Mouse (Mus musculus) liver, embryonic 15.5 days (tissue): ENCODE measurements around the gene Ndufb6. TPM values are rescaled to one million over a fixed set of nuclear protein-coding genes. Genes with fewer than 3 reads are reported as not detected.

Experiments used
- ATAC-seq: fragments of 200-750 bp; cut with Nextera tagmentation; 2 replicates; pipeline ENCODE4 v1.8.0; 2017; ENCODE audit warnings: moderate number of reproducible peaks, mild to moderate bottlenecking, moderate library complexity; ENCODE audit not compliant: insufficient read depth
- H3K27ac ChIP-seq: fragments of 300-500 bp; sonication (generic); replicated peaks from 2 replicates; pipeline ENCODE4 v1.5.1; 2015; ENCODE audit warnings: mild to moderate bottlenecking, inconsistent platforms
- H3K27me3 ChIP-seq: fragments of 300-500 bp; sonication (generic); 2 replicates; pipeline ENCODE4 v1.6.1; 2015; ENCODE audit warnings: mild to moderate bottlenecking, inconsistent platforms
- H3K36me3 ChIP-seq: fragments of 300-500 bp; sonication (generic); replicated peaks from 2 replicates; pipeline ENCODE4 v1.6.1; 2015; ENCODE audit warnings: moderate library complexity, mild to moderate bottlenecking, inconsistent platforms
- H3K4me1 ChIP-seq: fragments of 300-500 bp; sonication (generic); replicated peaks from 2 replicates; pipeline ENCODE4 v1.6.1; 2015; ENCODE audit warnings: inconsistent platforms
- H3K4me2 ChIP-seq: fragments of 300-500 bp; sonication (generic); 2 replicates; pipeline ENCODE4 v1.6.1; 2015; ENCODE audit warnings: moderate library complexity, mild to moderate bottlenecking, inconsistent platforms
- H3K4me3 ChIP-seq: fragments of 300-500 bp; sonication (generic); replicated peaks from 2 replicates; pipeline ENCODE4 v1.5.1; 2015; ENCODE audit warnings: mild to moderate bottlenecking, inconsistent platforms
- H3K9ac ChIP-seq: fragments of 300-500 bp; sonication (generic); 2 replicates; pipeline ENCODE4 v1.6.1; 2015; ENCODE audit warnings: moderate library complexity, mild to moderate bottlenecking, inconsistent platforms
- H3K9me3 ChIP-seq: fragments of 300-500 bp; sonication (generic); replicated peaks from 2 replicates; pipeline ENCODE4 v1.6.1; 2016; ENCODE audit warnings: inconsistent platforms
- WGBS: fragments of 180-500 bp; shearing (Covaris S2); methylation state at CpG from one replicate; pipeline ENCODE4 v1.1.7; 2015; ENCODE audit warnings: mixed read lengths; ENCODE audit not compliant: insufficient replicate concordance; 5-methylcytosine and 5-hydroxymethylcytosine counted together
- polyA plus RNA-seq: library from polyadenylated mRNA; unstranded; fragments of >200 nt; fragmentation: Nextera tagmentation; extraction: Ambion mirVana; gene quantifications from 2 replicates; pipeline ENCODE4 v1.2.1, GENCODE M21; 2015

Gene Ndufb6
- polyA plus RNA-seq, 1 experiment from 2014 or later, result 155 TPM

- no peak for ATAC-seq
- Histone ChIP-seq H3K27ac (no peak overlapping the region), H3K4me3 (no peak overlapping the region), H3K4me2 (no peak overlapping the region), H3K9ac (no peak overlapping the region), H3K4me1 (no peaks in the 10 kb centered on the region), H3K27me3 (no peaks in the 10 kb centered on the region), H3K9me3 (no peaks in the 10 kb centered on the region), H3K36me3 (no peaks in the 10 kb centered on the region)
- 56% methylated on average over 7 of the region's 7 CpGs for WGBS
Measured at GRCm38 (mm10) chr4:40233062-40233664, 46.1 kb downstream of the Ndufb6 start.

DNA sequence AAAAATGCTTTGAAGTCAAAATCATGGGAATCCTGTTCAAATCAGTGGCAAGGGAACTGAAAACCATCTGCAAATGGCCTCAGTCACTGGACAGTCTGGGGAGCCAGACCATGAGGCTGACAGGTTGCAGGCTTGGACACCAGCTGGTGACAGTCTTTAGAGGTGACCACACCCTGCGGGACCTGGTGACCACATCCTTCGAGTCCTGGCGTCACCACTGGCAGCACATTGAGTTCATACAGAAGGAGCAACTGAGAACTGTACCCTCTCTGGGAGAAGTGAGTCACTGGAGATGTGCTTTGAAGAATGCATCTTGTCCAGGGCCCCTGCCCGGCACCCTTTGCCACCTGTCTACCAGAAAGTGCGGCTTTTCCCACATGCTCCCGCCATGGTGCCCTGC lies 49.5 kb downstream of the Ndufb6 start:
- Histone ChIP-seq H3K4me1 (no peaks in the 10 kb centered on the region), H3K36me3 (0 out of 2 replicates have a peak, but pooled peaks cover 3% of the 10 kb centered on the region), H3K27ac (no peak overlapping the region), H3K9me3 (no peaks in the 10 kb centered on the region), H3K9ac (no peak overlapping the region), H3K4me3 (no peak overlapping the region), H3K27me3 (no peaks in the 10 kb centered on the region), H3K4me2 (no peak overlapping the region)
- 80% methylated on average over 6 of the region's 6 CpGs for WGBS
- no peak for ATAC-seq

GRCm38 (mm10) chr4:40227886-40228285 lies 51.3 kb downstream of the Ndufb6 start:
- ATAC-seq, result no peak
- 75% methylated on average over 7 of the region's 7 CpGs for WGBS
- no peaks in the 10 kb centered on the region for H3K9me3 ChIP-seq
- H3K4me3 ChIP-seq, result no peak overlapping the region
- H3K36me3 ChIP-seq, result 0 out of 2 replicates have a peak, but pooled peaks cover 6% of the 10 kb centered on the region
- H3K4me2 ChIP-seq, result no peak overlapping the region
- no peaks in the 10 kb centered on the region for H3K4me1 ChIP-seq
- H3K9ac ChIP-seq, result no peak overlapping the region
- H3K27me3 ChIP-seq, result no peaks in the 10 kb centered on the region
- H3K27ac ChIP-seq, result no peak overlapping the region

GRCm38 (mm10) chr4:40227131-40227530 lies 52.1 kb downstream of the Ndufb6 start:
- 75% methylated on average over 11 of the region's 11 CpGs for WGBS
- Histone ChIP-seq H3K4me1 (no peaks in the 10 kb centered on the region), H3K27me3 (no peaks in the 10 kb centered on the region), H3K4me3 (no peak overlapping the region), H3K4me2 (no peak overlapping the region), H3K27ac (no peak overlapping the region), H3K9me3 (no peaks in the 10 kb centered on the region), H3K36me3 (0 out of 2 replicates have a peak, but pooled peaks cover 7% of the 10 kb centered on the region), H3K9ac (no peak overlapping the region)
- ATAC-seq, result no peak

GRCm38 (mm10) chr4:40226095-40226494 lies 53.1 kb downstream of the Ndufb6 start:
- no peak overlapping the region for H3K4me2 ChIP-seq
- 66% methylated on average over 5 of the region's 5 CpGs for WGBS
- H3K4me3 ChIP-seq, result no peak overlapping the region
- no peaks in the 10 kb centered on the region for H3K4me1 ChIP-seq
- no peak for ATAC-seq
- H3K36me3 ChIP-seq, result 0 out of 2 replicates have a peak, but pooled peaks cover 7% of the 10 kb centered on the region
- no peak overlapping the region for H3K9ac ChIP-seq
- H3K27me3 ChIP-seq, result no peaks in the 10 kb centered on the region
- no peak overlapping the region for H3K27ac ChIP-seq
- no peaks in the 10 kb centered on the region for H3K9me3 ChIP-seq

DNA sequence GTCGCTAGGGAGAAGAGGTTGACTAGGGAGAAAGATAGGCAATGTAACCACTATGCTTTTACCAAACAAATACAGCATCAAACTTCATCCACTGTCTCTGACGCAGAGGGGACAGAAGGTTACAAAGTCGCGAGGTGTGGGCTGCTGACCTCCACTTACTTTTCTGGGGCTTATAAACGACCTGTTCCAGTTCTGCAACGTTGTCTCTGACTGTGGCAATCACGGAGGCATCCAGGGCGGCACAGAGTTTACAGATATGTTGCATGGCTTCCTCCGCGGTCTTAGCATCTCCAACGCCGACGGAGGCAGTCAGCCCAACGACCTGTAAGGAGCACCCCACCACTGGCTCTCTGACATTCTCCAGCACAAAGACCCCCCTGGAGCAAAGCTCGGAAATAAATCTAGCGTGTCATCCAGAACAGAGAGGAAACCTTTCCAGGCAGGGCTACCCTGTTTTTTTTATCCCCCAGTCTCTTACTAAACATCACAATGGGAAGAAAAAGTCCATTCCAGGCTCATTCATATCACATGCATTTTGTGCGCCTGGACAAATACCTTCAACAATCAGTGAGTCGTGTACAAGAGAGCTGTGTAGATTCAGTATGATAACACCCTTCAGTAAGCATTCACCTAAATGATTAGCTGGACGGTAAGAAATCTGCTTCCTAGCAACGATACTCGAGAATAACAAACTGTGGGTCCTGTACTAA lies 57.2 kb downstream of the Ndufb6 start:
- Histone ChIP-seq H3K27me3 (no peaks in the 10 kb centered on the region), H3K36me3 (peaks cover 8% of the 10 kb centered on the region; the same call in 1 of the 2 replicates), H3K4me2 (no peak overlapping the region), H3K27ac (no peak overlapping the region), H3K9me3 (no peaks in the 10 kb centered on the region), H3K9ac (no peak overlapping the region), H3K4me1 (no peaks in the 10 kb centered on the region), H3K4me3 (no peak overlapping the region)
- 54% methylated on average over 21 of the region's 21 CpGs for WGBS
- ATAC-seq, result no peak

- ATAC-seq, result peak; percentile 63
- Histone ChIP-seq H3K4me3 (no peak overlapping the region), H3K9me3 (no peaks in the 10 kb centered on the region), H3K27me3 (no peaks in the 10 kb centered on the region), H3K4me2 (no peak overlapping the region; the same call in 1 of the 2 replicates), H3K4me1 (no peaks in the 10 kb centered on the region), H3K9ac (no peak overlapping the region), H3K27ac (no peak overlapping the region), H3K36me3 (peaks cover 11% of the 10 kb centered on the region; the same call in 1 of the 2 replicates)
- 35% methylated on average over 14 of the region's 14 CpGs for WGBS
Measured at GRCm38 (mm10) chr4:40221004-40221760, 58.0 kb downstream of the Ndufb6 start.

Other genes with a start within 250 kb of the Ndufb6 start
- gene Aco1, start 136.3 kb downstream of the Ndufb6 start, polyA plus RNA-seq, result 34.1 and 43.6 TPM in 2 replicates
- gene Ddx58, start 39.6 kb downstream of the Ndufb6 start, polyA plus RNA-seq, result 4.5 and 5.0 TPM in 2 replicates
- 10.6 and 17.5 TPM in 2 replicates for gene Smim27, start 9.8 kb downstream of the Ndufb6 start, polyA plus RNA-seq
- 13.5 and 14.1 TPM in 2 replicates for gene Topors, start 9.6 kb downstream of the Ndufb6 start, polyA plus RNA-seq
- 0.07 and 0.09 TPM in 2 replicates for gene Tmem215, start 192.8 kb upstream of the Ndufb6 start, polyA plus RNA-seq